Mouse (Mus musculus): ENCODE measurements around the gene Gm10073.
"Not testable (repeated sequence)": the region's sequence is repeated elsewhere in the genome, so short reads cannot be mapped to it uniquely, and the experiment has no call there.

The Gm10073 gene

DNA sequence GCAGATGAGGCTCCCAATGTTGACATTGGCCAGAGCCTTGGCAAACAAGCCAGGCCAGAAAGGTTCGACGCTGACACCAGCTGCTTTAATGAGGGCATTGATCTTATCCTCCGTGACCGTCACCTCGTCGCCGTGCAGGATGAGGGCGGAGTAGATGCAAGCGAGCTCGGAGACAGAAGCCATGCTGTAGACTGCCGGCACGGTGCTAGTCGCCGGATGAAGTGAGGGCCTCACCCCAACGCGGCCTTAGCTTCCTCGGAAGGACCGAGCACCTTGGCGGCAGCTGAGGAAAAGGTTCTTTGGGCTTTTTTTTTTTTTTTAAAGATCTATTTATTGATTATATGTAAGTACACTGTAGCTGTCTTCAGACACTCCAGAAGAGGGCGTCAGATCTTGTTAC is at the start of gene Gm10073:
TSS of gene Gm10073 (minus strand) at position 294 of the 400 bp plus-strand sequence.
- DNase-seq (ENCODE audit: low spot score in 2 of 2): not testable (repeated sequence)

DNA sequence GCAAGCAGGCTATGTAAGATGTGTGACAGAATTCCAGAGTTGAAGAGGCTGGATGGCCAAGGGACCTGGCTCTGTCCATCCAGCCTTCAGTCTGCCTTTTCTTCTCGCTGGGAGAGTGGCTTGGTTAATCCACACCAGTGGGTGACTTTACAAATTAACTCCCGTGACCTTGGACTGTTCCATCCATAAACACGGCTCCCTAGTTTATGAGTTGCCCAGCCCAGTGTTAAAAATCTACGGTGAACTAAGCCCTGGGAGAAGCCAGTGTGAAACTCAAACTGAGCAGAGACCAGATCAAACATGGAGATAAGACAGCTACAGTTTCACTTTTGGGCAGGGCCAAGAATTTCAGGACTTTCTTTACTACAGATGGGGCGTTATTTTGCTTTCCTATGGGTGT is 49.8 kb upstream of the Gm10073 start:
- DNase-seq (ENCODE audit: low spot score in 2 of 2): no peak

DNA sequence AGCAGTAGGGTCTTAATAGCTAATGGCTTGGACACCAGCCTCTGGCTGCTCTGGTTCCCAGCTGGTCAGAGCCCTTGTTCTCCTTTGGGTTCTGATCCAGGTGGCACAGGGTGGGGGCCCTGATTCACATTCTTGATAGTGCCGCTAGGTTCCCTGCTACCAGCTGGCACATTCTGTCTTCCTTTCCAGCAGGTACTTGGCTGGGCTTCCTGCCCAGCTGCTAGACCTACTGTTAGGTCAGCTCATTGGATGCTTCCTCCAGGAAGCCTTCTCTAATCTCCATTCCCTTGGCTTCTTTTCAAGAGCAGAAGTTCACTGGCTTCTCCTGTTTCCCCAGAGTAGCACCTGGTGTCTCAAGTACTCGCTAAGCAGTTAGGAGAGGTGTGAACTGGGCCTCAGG is 47.2 kb upstream of the Gm10073 start:
- DNase-seq (ENCODE audit: low spot score in 2 of 2): no peak

DNA sequence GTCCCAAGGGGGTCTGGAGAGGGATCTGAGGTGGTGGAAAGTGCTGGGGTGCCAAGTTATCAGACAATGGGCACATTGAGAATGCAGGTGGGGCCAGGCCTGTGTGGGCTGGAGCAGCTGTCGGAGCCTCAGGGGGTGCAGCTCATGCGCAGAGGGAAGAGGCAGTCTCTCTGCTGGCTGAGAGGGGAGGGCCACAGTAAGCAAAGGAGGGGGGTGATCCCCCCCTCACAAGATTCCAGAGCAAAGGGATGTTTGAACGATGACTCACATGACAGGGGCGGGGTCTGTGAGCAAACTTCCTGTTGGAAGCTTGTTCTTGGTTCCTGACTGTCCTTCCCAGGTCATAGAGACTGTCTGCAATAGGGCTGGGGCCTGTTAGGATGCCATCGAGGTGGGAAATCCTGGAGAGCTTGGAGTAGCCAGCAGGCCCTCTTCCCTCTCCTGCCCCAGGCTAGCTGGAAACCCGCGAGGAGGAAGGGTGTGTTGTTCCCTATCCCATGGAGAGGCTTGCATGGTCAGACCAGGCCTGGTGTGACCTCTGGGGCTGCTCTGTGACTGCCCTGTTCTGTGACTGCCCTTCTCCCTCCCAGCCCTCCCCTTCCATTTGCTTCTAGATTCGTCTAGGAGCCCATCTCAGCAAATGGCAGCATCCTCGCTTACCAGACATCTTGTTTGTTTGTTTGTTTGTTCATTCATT is 46.4 kb upstream of the Gm10073 start:
- no peak for DNase-seq (ENCODE audit: low spot score in 2 of 2)

DNA sequence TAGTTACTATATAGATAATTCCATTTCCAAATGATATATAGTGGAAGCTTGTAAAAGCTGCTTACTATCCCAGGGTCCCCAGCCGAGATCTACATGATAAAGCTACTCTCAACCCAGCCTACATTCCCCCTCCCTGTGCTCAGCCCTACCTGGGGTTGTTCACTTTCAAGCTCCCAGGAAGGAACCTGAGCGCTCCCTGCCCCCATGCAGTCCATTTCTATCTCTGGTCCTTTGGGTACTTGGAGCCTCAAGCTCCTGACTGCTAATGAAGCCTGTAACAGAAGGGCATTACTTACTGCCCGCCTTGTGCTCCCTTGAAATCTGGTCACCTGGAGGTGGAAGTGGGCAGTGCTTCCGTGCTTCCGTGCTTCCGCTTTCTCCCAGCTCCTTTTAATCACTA is 45.1 kb upstream of the Gm10073 start:
- no peak for DNase-seq (ENCODE audit: low spot score in 2 of 2)

DNA sequence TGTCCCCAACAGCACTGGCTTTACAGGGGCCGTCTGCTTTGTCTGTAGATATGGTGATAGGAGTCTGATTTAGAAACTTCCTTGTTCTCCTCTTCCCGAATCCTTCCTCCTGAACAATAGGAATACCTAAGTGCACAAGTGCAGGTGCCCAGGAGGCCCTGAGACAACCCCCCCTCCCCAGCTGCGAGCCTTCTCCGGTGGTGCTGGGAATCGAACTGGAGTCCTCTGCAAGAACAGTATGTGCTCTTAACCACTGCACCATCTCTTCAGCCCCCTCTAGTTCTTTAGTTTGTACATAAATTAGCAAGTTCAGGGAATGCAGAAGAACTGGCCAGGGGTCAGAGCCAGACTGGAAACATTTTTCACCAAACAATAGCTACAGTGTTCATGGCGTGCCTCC is 44.6 kb upstream of the Gm10073 start:
- no peak for DNase-seq (ENCODE audit: low spot score in 2 of 2)

DNA sequence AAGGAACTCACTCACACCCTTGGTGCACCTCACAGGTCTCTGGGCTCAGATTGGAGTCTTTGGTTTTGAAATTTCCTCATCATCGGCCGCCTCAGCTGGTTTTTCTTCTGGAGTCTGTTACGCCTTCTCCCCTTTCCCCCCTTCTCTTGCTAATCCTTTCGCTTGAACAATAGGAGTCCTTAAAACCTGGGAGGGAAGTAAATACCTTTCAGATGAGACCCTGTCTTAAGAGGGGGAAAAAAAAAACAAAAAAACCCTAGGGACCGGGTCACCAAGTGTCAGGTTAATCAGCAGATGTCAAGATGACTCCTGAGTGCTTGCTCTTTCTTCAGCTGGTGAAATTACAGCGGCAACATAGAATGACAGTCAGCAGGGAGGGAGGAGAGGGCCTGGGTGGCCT is 43.9 kb upstream of the Gm10073 start:
- no peak for DNase-seq (ENCODE audit: low spot score in 2 of 2)

DNA sequence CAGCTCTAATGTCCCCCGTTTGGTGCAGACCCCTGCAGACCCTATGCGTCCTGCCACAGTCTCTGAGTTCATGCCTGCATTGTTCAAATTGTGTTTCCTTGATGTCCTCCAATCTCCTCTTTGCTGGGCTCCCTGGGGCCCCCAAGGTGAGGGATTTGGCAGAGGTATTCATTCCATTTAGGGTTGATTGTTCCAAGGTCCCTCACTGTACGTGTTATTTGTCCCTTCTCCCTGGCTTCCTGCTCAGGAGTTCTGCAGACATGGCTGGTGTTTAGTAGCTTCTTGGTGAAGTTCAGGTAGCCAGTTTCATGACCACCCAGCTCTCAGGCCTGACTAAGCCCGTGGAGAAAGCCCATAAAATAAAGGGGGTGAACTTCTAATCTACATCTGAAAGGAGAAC is 43.4 kb upstream of the Gm10073 start:
- no peak for DNase-seq (ENCODE audit: low spot score in 2 of 2)

DNA sequence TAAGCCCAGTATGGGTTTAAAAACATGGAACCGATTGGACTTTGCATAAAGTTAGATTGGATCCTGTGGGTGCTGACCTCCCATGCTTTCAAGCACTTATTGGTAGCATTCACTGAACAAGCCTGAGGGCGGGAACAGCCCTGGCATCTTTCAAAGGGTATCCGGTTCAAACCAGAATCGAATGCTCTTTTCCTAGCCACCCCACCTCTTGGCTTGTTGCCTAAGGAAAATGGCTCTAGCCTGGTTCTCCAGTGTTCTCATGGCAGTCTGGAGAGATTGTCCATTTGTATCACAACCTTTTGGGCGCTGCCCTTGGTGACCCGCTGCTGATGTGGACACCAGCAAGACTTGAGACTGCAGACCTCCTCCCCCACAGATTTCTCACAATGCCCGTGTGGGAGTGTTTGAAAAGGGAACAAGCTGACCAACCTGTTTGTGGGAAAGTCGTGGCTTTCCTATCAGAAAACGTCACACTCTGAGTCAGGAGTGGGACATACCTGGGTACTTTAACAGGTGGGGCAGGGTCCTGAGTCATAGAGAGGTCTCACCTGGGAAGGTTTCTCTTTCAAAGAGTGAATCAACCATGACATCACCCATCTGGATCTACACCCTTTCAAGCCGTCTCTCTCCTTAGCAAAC is 42.5 kb upstream of the Gm10073 start:
- DNase-seq (ENCODE audit: low spot score in 2 of 2): no peak

DNA sequence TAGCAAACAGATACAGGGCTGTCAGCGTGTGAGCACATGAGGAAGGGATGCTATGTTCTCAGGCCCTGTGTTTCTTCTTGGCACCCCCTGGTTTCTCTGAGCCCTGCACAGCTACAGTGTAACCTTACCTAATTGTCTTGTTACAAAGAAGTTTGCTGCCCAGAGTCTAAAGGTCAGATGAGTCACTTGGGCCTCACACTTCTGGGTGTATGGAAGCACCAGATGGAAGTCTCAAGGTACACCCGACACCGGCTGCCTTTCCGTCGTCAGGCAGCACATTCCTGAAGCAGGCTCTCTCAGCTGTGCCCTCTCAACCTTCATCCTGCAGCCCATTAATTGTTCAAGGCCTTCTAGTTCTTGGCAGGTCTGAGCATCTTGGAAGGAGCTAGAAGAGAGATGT is 41.4 kb upstream of the Gm10073 start:
- no peak for DNase-seq (ENCODE audit: low spot score in 2 of 2)

DNA sequence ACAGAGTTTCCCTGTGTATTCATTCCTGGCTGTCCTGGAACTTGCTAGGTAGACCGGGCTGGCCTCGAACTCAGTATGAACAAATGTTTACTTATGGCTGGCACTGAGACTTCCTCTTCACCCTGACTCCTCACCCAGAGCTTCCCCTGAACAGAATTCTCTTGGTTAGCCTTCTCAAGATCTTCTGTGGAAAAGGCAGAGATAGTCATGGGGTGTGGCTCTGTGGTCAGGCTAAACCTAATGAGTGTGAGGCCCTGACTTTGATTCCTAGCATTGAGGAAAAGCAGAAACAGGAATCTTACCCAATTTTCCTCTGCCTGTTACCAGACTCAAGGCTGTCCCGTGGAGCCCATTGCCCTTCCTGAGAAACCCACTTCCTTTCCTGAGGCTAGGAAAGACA is 38.8 kb upstream of the Gm10073 start:
- no peak for DNase-seq (ENCODE audit: low spot score in 2 of 2)

DNA sequence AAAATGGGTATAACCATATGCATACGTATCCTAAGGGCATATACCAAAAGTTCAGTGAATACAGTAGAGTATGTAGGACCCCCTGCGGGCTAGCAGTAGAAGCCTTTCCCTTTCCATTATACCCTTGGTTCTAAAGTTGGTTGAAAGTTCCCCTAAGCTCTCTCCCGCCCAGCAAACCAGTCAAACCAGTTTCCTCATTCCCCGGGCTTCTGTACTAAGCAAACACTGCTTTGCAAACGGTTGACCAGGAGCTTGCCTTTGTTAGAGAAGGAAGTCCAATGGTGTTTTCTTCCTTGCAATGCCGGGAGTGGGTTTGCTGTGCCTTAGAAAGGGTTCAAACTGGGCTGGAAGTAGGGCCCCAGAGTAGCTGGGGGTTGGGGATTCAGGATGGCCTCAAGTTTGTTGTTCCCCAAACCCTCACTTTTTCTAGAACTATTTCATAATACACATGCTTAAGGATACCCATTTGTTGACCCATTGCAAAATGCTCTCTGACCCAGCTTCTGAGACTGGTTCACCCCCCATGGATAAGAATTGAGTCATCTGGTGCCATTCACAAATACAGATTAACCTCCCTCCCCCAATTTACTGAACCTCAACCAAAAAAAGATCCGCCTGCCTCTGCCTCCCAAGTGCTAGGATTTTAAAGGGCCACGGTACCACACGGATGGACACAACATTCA is 37.8 kb upstream of the Gm10073 start:
- DNase-seq (ENCODE audit: low spot score in 2 of 2): no peak

DNA sequence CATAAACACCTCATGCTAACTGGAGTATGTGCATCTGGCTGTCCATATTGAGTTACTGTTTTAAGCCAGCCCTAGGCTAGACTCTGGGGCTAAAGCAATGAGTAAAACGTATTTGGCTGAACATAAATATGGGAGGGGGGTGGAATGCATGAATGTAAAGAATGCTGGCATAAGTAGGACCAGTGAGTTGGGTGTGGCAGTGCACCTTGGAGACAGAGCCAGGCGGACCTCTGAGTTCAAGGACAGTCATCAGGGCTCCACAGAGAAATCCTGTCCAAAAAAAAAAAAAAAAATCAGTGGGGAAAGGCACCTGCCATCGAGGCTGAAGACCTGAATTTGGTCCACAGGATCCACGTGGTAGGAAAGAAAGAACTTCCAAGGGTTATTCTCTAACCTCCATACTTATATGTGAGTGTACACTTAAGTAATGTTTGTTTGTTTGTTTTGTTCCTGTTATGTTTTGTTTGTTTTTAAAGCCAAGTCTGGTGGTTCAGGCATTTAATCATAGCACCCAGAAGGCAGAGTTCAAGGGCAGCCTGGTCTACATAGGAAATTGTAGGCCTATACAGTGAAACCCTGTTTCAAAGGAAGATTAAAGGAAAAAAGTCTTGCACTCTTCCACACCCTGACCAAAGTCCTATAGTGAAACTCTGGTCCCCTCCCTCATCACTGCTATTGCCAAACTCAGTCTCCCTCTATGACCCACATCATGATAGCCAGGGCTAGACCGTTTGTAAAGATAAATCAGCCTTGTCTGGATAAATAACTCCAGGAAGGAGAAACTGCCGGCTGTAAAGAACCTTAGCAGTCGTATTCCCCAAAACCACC is 36.0 kb upstream of the Gm10073 start:
- no peak for DNase-seq (ENCODE audit: low spot score in 2 of 2)

DNA sequence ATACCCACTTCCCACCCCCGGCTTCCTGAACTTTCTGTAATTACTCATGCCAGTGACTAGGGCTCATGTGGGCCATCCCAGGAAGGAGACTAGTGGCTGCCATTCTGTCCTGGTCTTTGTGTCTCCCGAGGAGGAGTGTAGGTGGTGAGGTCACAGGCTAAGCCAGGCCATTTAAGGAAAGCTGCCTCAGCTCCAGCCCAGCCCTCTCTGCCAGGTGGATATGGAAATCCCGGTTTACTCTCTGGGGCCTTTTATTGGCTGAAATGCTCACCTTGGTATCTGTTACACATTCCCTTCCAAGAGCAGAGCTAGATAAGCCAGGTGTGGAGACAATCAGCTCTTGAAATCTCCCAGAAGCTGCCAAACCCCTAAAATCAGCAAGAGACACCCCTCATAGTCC is 35.2 kb upstream of the Gm10073 start:
- no peak for DNase-seq (ENCODE audit: low spot score in 2 of 2)

DNA sequence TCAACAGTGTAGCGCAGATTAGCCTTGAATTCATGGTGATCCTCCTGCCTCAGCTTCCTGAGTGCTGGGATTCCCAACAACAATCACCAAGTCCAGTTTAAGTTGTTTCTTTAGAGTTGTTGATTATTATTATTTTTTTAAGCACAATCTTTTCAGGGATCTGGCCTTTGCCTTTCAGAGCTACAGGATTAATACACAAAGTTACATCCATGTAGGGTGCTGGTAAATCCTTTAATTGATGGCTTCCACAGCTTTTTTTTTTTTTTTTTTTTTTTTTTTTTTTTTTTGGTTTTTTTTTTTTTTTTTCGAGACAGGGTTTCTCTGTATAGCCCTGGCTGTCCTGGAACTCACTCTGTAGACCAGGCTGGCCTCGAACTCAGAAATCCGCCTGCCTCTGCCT is 34.5 kb upstream of the Gm10073 start:
- DNase-seq (ENCODE audit: low spot score in 2 of 2): not testable (repeated sequence)

DNA sequence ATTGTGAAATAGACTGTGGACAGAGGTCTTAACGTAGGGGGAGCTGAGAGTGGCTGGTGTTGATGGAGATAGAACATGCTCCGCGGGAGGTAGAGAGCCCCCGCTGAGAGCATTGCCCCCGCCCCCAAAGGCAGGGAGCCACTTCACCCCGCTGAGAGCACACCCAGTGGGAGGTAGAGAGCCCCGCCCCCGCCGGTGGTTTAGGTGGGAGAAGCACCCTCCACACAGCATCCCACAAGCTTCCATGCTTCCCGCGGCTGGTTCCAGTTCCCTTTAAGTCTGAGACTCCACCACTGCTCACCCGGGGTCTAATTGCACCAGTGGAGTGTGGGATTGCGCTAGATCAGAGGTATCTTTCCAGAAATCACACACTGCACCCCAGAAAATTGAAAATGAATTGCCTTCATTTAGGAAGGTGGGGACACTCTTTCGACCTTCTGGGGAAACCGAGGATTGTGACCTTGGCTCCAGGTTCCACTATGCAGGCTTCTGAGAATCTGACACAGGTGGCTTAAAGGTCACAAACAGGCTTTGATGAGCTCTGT is 33.4 kb upstream of the Gm10073 start:
- DNase-seq (ENCODE audit: low spot score in 2 of 2): no peak

DNA sequence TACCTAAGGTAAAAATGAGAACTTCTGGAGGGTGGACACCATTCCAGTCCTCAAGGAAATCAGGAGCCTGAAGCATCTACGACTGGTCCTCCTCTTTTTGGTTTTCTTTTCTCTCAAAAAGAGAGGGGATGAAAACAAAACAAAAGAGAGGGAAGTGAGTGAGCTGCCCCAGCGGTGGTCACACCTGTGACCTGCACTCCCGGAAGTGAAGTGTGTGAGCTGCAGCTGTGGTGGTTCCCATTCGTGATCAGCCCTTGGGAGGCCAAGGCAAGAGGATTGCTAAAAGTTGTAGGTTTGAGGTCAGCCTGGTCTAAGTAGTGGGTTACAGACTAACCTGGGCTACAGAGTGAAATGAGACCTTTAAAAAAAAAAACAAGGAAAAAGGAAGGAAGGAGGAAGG is 32.9 kb upstream of the Gm10073 start:
- no peak for DNase-seq (ENCODE audit: low spot score in 2 of 2)

DNA sequence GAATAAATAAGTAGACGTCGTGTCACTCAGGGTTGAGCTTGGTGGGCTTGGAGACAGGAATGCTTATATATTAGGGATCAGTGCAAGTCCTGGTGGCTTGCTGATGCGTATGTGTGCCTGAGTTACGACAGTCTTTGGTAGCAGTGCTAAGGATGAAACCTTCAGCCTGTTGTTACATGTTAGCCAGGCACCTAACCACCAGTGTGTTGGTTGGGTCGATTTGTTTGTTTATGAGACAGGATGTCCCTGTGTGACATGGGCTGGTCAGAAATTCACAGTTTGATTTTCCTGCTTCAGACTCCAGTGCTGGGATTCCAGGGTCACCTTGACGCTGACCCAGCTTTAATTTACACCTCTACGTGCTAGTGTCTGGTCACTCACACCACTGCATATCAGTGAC is 32.4 kb upstream of the Gm10073 start:
- DNase-seq (ENCODE audit: low spot score in 2 of 2): no peak

DNA sequence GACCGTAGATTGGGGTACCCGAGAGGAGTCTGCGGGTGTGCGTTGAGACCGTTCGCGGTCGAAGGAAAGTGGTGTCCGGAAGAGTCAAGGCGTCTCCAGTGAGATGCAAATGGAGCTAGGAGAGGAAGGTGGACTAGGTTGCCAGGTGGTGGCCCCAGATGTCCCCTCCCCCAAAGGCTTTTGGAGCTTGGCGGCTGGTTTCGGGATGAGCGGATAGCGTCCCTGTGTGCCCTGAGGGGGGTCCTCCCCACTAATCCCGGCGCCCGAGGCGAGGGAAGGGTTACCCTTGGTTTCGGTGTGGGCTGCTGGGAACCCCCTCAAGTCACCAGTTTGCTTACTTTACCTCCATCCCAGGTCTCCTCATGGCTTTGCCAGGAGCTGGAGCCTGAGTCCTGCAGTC is 30.7 kb upstream of the Gm10073 start:
- DNase-seq (ENCODE audit: low spot score in 2 of 2): no peak

DNA sequence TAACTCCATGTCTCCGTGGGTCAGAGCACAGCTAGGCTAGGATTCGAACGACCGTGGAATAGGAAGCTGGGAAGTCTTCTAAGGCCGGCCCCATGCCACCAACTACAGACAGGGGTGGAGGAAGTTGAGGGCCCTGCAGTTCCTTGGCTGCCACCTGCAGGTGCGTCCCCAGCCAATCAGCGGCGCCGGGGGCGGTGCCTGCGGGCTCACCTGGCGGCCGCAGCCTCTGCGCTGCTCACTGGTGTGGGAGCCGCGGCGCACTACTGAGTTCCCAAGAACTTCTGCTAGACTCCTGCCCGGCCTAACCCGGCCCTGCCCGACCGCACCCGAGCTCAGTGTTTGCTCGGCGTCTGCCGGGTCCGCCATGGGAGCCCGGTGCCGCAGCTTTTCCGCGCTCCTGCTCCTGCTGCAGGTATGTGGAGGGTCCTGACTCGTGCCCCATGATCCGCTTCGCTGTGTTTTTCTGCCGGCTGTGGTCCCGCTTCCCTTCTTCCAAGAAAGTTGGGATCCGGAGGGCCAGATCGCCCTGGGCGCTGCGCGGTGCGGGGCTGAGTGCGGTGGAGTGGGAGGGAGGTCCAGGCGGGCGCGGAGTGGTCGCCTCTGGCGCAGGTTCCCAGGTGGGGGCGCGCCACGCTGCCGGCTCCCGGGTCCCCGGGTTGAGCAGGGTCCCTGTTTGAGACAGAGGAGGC is 30.0 kb upstream of the Gm10073 start, which contains the start of gene Cdh1:
TSS of gene Cdh1 (plus strand) at position 221 of the 689 bp plus-strand sequence.
- DNase-seq (ENCODE audit: low spot score in 2 of 2): peak in 1 of 2 experiments; percentile 65

DNA sequence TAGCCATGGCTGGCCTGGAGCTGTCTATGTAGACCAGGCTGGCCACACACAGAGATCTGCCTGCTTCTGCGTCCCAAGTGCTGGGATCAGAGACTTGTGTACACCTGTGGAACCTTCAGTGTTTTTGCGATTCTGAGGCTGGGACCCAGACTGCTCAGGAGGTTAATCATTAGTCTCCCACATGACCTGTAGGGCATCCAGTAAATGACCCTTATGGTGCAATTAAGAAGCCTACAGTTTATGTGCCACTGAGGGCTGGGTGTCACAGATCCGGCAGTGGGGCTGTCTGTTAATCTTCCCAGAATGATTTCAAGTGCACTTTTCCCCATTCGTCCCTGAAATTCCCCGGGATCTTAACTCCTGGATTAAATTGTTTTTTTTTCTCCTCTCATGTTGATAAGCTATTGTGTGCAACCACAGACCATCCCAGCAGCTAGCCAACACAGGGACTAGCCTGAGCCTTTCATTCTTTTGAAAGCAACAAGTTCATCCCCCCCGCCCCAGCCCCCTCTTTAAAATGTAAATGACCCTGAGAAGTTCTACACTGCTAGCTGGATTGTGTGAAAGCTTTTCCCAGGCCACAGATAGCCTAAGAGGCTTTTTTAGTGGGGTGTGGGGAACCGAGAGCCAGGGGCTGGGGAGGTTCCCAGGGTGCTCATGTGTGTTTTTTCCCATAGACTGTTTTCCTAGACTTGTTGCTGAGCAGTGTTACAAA is 26.2 kb upstream of the Gm10073 start:
- no peak for DNase-seq (ENCODE audit: low spot score in 2 of 2)

Data from spleen, postnatal 4 days (tissue).